Mouse (Mus musculus) liver, embryonic 12.5 days (tissue): ENCODE data around the gene Shkbp1. TPM values are rescaled to one million over a fixed set of nuclear protein-coding genes. Genes with fewer than 3 reads are reported as not detected.

Experiments
- ATAC-seq: fragments of 200-750 bp; cut with Nextera tagmentation; 2 replicates; pipeline ENCODE4 v1.8.0; 2017; ENCODE audit warnings: moderate number of reproducible peaks, mild to moderate bottlenecking, moderate library complexity
- H3K27ac ChIP-seq: fragments of 300-500 bp; sonication (generic); 2 replicates; pipeline ENCODE4 v1.5.1; 2016; ENCODE audit warnings: mild to moderate bottlenecking
- H3K27me3 ChIP-seq: fragments of 300-500 bp; sonication (generic); replicated peaks from 2 replicates; pipeline ENCODE4 v1.6.1; 2016; ENCODE audit warnings: mild to moderate bottlenecking, moderate library complexity
- H3K36me3 ChIP-seq: fragments of 300-500 bp; sonication (generic); 2 replicates; pipeline ENCODE4 v1.6.1; 2016; ENCODE audit warnings: mild to moderate bottlenecking, moderate library complexity
- H3K4me1 ChIP-seq: fragments of 300-500 bp; sonication (generic); 2 replicates; pipeline ENCODE4 v1.6.1; 2016
- H3K4me2 ChIP-seq: fragments of 300-500 bp; sonication (generic); 2 replicates; pipeline ENCODE4 v1.6.1; 2016; ENCODE audit warnings: mild to moderate bottlenecking, moderate library complexity
- H3K4me3 ChIP-seq: fragments of 300-500 bp; sonication (generic); 2 replicates; pipeline ENCODE4 v1.5.1; 2016; ENCODE audit warnings: mild to moderate bottlenecking, moderate library complexity
- H3K9ac ChIP-seq: fragments of 300-500 bp; sonication (generic); 2 replicates; pipeline ENCODE4 v1.6.1; 2016; ENCODE audit warnings: mild to moderate bottlenecking, moderate library complexity
- H3K9me3 ChIP-seq: fragments of 300-500 bp; sonication (generic); replicated peaks from 2 replicates; pipeline ENCODE4 v1.6.1; 2016; ENCODE audit warnings: mild to moderate bottlenecking, moderate library complexity
- WGBS: fragments of 180-500 bp; shearing (Covaris S2); methylation state at CpG from one replicate; pipeline ENCODE4 v1.1.7; 2016; ENCODE audit not compliant: insufficient replicate concordance; 5-methylcytosine and 5-hydroxymethylcytosine counted together
- polyA plus RNA-seq: library from polyadenylated mRNA; unstranded; fragments of >200 nt; fragmentation: Nextera tagmentation; extraction: Ambion mirVana; gene quantifications from 2 replicates; pipeline ENCODE4 v1.2.1, GENCODE M21; 2016

Shkbp1 gene
- polyA plus RNA-seq, 1 experiment from 2014 or later, result 32.1 TPM

DNA sequence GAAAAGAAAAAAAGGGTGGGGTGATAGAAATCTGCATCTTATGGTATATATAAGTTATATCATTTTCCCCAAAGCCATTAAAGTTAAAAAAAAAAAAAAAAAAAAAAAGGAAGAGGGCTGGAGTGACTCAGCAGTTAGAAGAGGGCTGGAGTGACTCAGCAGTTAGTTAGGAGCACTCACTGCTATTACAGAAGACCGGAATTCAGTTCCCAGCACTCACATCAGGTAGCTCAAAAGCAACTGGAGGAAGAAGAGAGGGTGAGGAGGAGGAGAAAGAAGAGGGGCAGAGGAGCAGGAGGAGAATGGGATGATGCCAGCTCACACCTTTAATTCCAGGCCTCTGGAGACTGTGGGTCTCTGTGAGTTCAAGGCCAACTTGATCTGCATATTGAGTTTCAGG, 27.4 kb upstream of the Shkbp1 start:
- H3K4me1 ChIP-seq, result peaks cover 20% of the 10 kb centered on the region
- H3K9ac ChIP-seq, result no peak overlapping the region
- no peaks in the 10 kb centered on the region for H3K36me3 ChIP-seq
- ATAC-seq, result no peak
- H3K27ac ChIP-seq, result peak overlapping the region; percentile 27; the same call in 1 of the 2 replicates
- no peaks in the 10 kb centered on the region for H3K9me3 ChIP-seq
- 47% methylated on average over 1 of the region's 1 CpGs for WGBS
- peaks cover 44% of the 10 kb centered on the region for H3K27me3 ChIP-seq
- H3K4me2 ChIP-seq, result no peak overlapping the region
- H3K4me3 ChIP-seq, result no peak overlapping the region

DNA sequence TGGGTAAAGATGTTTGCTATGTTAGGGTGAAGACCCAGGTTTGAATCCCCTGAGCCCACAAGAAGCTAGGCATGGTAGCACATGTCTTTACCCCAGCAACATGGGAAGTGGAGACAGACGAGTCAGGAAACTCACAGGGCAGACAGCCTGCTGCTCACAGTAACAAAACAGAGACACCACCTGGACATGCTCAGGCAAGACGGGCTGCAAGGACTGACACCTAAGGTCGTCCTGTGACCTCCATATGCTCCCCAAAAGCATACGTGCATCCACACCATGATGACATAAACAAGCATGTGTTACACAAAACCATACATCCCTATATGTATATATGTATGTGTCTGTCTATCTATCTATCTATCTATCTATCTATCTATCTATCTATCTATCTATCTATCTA, 25.7 kb upstream of the Shkbp1 start:
- Histone ChIP-seq H3K36me3 (no peaks in the 10 kb centered on the region), H3K4me3 (no peak overlapping the region), H3K9me3 (no peaks in the 10 kb centered on the region), H3K4me1 (peaks cover 20% of the 10 kb centered on the region), H3K4me2 (no peak overlapping the region), H3K27me3 (peaks cover 56% of the 10 kb centered on the region), H3K27ac (no peak overlapping the region), H3K9ac (no peak overlapping the region)
- WGBS, result 59% methylated on average over 4 of the region's 4 CpGs
- ATAC-seq, result no peak

DNA sequence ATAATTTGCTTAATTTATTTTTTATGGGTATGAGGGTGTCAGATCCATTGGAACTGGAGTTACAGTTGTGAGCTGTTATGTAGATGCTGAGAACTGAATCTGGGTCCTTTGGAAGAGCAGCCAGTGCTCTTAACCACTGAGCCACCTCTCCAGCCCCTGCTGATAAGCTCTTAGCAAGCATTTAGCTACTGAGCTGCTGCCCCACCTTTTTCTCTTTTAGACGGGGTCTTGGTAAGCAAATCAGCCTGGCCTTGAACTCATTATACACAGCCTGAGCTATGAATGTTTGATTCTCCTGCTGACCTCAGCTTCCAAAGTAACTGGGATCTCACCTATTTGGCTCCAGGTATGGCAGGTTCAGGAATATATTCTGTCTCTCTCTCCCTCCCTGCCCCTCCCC, 25.2 kb upstream of the Shkbp1 start:
- no peaks in the 10 kb centered on the region for H3K9me3 ChIP-seq
- no peak overlapping the region for H3K4me2 ChIP-seq
- H3K36me3 ChIP-seq, result no peaks in the 10 kb centered on the region
- no peak overlapping the region for H3K27ac ChIP-seq
- H3K9ac ChIP-seq, result no peak overlapping the region
- peaks cover 20% of the 10 kb centered on the region for H3K4me1 ChIP-seq
- H3K27me3 ChIP-seq, result peaks cover 61% of the 10 kb centered on the region
- no peak overlapping the region for H3K4me3 ChIP-seq
- no peak for ATAC-seq
- WGBS, result 16% methylated on average over 1 of the region's 1 CpGs

GRCm38 (mm10) chr7:27379836-27380235, 24.0 kb upstream of the Shkbp1 start:
- no peaks in the 10 kb centered on the region for H3K36me3 ChIP-seq
- ATAC-seq, result no peak
- H3K27me3 ChIP-seq, result peaks cover 62% of the 10 kb centered on the region
- WGBS, result 68% methylated on average over 6 of the region's 6 CpGs
- no peak overlapping the region for H3K4me3 ChIP-seq
- no peak overlapping the region for H3K27ac ChIP-seq
- H3K4me2 ChIP-seq, result no peak overlapping the region
- peaks cover 20% of the 10 kb centered on the region for H3K4me1 ChIP-seq
- no peaks in the 10 kb centered on the region for H3K9me3 ChIP-seq
- H3K9ac ChIP-seq, result no peak overlapping the region

- Histone ChIP-seq H3K4me3 (no peak overlapping the region), H3K4me1 (peaks cover 6% of the 10 kb centered on the region), H3K27ac (no peak overlapping the region), H3K9ac (no peak overlapping the region), H3K4me2 (no peak overlapping the region), H3K36me3 (no peaks in the 10 kb centered on the region), H3K27me3 (peaks cover 76% of the 10 kb centered on the region), H3K9me3 (no peaks in the 10 kb centered on the region)
- WGBS, result 19% methylated on average over 4 of the region's 4 CpGs
- no peak for ATAC-seq
Observed at GRCm38 (mm10) chr7:27378431-27378830, 22.6 kb upstream of the Shkbp1 start.

GRCm38 (mm10) chr7:27375274-27375673, 19.5 kb upstream of the Shkbp1 start:
- Histone ChIP-seq H3K27ac (no peak overlapping the region), H3K9me3 (0 out of 2 replicates have a peak, but pooled peaks cover 1% of the 10 kb centered on the region), H3K27me3 (peaks cover 96% of the 10 kb centered on the region), H3K9ac (no peak overlapping the region), H3K36me3 (no peaks in the 10 kb centered on the region), H3K4me1 (no peaks in the 10 kb centered on the region), H3K4me3 (no peak overlapping the region), H3K4me2 (no peak overlapping the region)
- no peak for ATAC-seq
- 6% methylated on average over 22 of the region's 22 CpGs for WGBS

DNA sequence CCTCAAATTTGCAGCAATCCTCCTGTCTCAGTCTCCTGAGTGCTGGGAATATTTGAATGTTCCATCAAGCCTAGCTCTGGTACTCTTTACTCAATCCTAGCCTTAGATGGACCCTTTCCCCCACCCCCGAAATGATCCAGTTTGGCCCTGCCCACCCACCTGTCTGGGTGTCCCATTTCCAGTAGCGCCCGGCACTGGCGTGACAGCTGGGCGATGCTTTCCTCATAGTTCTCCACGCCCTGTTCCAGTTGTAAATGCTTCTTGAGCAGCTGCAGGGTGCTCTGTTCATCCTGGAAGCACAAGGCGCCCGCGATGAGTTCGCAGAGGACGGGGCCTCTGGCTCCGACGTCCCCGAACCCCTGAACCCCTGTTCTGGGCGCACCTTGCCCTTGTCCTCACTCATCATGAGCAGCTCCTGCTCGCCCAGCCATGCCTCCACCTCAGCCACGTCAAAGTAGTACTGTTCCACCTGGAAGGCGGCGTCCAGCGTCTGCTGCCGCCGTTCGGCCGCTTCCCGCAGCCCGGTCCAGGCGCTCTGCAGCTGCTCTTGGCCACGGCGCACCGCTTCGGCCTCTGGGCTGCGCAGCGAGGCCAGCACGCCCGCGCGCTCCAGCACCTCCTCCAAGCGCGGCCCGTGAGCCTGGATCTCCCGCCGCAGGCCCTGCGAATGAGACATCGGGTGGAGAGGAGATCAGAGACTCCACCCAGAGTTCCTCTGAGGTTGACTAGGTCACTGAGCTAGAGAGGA, 16.1 kb upstream of the Shkbp1 start:
- Histone ChIP-seq H3K36me3 (no peaks in the 10 kb centered on the region), H3K27me3 (peaks cover 98% of the 10 kb centered on the region), H3K4me2 (no peak overlapping the region), H3K27ac (no peak overlapping the region), H3K4me3 (no peak overlapping the region), H3K4me1 (peaks cover 6% of the 10 kb centered on the region), H3K9ac (no peak overlapping the region), H3K9me3 (peaks cover 8% of the 10 kb centered on the region; the same call in 1 of the 2 replicates)
- WGBS, result 10% methylated on average over 44 of the region's 44 CpGs
- no peak for ATAC-seq

- H3K36me3 ChIP-seq, result no peaks in the 10 kb centered on the region
- peaks cover 8% of the 10 kb centered on the region; the same call in 1 of the 2 replicates for H3K9me3 ChIP-seq
- no peak overlapping the region for H3K27ac ChIP-seq
- H3K4me1 ChIP-seq, result peaks cover 10% of the 10 kb centered on the region
- WGBS, result 74% methylated on average over 19 of the region's 19 CpGs
- peaks cover 100% of the 10 kb centered on the region for H3K27me3 ChIP-seq
- no peak overlapping the region for H3K9ac ChIP-seq
- H3K4me3 ChIP-seq, result no peak overlapping the region
- no peak overlapping the region for H3K4me2 ChIP-seq
- ATAC-seq, result no peak
Observed at GRCm38 (mm10) chr7:27369111-27369510, 13.3 kb upstream of the Shkbp1 start.

GRCm38 (mm10) chr7:27367976-27368375, 12.2 kb upstream of the Shkbp1 start:
- Histone ChIP-seq H3K4me1 (peaks cover 14% of the 10 kb centered on the region), H3K27me3 (peaks cover 100% of the 10 kb centered on the region), H3K9me3 (peaks cover 8% of the 10 kb centered on the region; the same call in 1 of the 2 replicates), H3K36me3 (no peaks in the 10 kb centered on the region), H3K4me3 (no peak overlapping the region), H3K27ac (no peak overlapping the region), H3K9ac (no peak overlapping the region), H3K4me2 (peak overlapping the region; percentile 20; the same call in 1 of the 2 replicates)
- 6% methylated on average over 11 of the region's 11 CpGs for WGBS
- ATAC-seq, result 0 out of 2 replicates have a peak, but pooled peaks have one; percentile 19

DNA sequence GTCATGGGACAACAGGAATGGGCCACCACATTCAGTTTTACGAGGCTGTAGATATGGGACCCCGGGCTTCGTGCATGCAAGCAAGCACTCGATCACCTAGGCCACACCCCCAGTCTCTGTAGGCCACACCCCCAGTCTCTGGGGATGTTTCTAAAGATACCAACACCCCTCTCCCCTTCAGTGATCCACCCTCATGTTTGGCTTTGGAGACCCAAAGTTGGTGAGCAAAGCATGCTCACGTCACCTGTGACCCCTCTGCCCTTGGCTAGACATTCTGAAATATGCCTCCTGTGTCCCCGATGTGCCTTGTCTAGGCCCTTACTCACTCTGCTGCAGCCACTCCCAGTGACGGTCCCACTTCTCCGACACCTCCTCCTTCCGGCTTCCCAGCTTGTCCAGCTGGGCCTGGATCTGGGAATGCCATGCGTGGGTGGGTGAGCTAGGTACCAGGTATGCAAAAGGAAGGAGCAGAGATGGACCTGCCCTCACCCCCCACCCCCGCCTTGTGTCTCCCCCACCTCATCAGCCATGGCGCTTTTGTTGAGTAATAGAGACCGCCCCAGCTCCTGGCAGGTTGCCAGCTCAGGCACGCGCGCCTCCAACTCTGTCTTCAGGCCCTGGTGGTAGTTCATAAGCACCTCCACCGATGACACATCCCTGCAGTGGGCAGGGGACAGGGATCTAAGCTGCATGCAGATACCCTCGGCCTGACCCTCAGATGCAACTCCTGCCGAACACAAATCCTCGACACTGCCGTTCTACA, 10.4 kb upstream of the Shkbp1 start:
- 42% methylated on average over 21 of the region's 21 CpGs for WGBS
- Histone ChIP-seq H3K9me3 (peaks cover 8% of the 10 kb centered on the region; the same call in 1 of the 2 replicates), H3K27me3 (peaks cover 95% of the 10 kb centered on the region), H3K9ac (no peak overlapping the region), H3K27ac (no peak overlapping the region), H3K4me3 (no peak overlapping the region), H3K4me2 (no peak overlapping the region), H3K36me3 (no peaks in the 10 kb centered on the region), H3K4me1 (peaks cover 22% of the 10 kb centered on the region)
- ATAC-seq, result no peak

DNA sequence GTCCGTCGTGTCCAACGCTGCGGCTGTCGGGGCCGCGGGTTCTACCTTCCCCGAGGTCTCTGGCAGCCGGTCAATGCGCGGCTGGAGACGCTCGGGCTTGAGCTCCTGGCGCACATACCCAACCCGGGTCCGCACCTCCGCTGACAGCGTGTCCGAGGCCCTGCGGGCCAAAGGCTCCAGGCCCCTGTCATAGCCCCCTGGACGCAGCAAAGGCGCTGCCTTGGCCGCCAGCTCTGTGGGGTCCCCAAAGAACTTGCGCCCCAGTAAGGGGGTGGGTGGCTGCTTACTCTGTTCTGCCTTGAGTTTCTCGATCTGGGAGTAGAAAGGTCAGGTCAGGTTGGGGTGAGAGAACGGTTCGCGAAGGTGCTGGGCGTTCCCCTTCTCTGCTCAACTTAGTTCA, 8.6 kb upstream of the Shkbp1 start:
- Histone ChIP-seq H3K4me3 (peak overlapping the region; percentile 4; the same call in 1 of the 2 replicates), H3K27ac (no peak overlapping the region), H3K9me3 (no peaks in the 10 kb centered on the region), H3K4me1 (peaks cover 31% of the 10 kb centered on the region), H3K9ac (no peak overlapping the region), H3K27me3 (peaks cover 76% of the 10 kb centered on the region), H3K36me3 (no peaks in the 10 kb centered on the region), H3K4me2 (peak overlapping the region; percentile 39)
- WGBS, result 4% methylated on average over 29 of the region's 29 CpGs
- ATAC-seq, result no peak

GRCm38 (mm10) chr7:27361283-27361946, 5.6 kb upstream of the Shkbp1 start:
- ATAC-seq, result peak; percentile 90
- H3K27me3 ChIP-seq, result peaks cover 46% of the 10 kb centered on the region
- WGBS, result under 1% methylated on average over 52 of the region's 52 CpGs
- no peak overlapping the region for H3K27ac ChIP-seq
- no peaks in the 10 kb centered on the region for H3K36me3 ChIP-seq
- H3K9me3 ChIP-seq, result no peaks in the 10 kb centered on the region
- H3K4me1 ChIP-seq, result peaks cover 41% of the 10 kb centered on the region
- H3K4me3 ChIP-seq, result peak overlapping the region; percentile 53
- H3K4me2 ChIP-seq, result peak overlapping the region; percentile 86
- peak overlapping the region; percentile 70 for H3K9ac ChIP-seq
